Mouse (Mus musculus): ENCODE measurements around the gene Wee2. TPM values are rescaled to one million over a fixed set of nuclear protein-coding genes. Genes with fewer than 3 reads are reported as not detected.
A peak's percentile ranks its signal among the peaks of the same experiment; 100 is the strongest.

Wee2 gene
- total and polyA plus RNA-seq, 3 experiments: not detected

GRCm38 (mm10) chr6:40431356-40431755, 7.5 kb upstream of the Wee2 start:
- Histone ChIP-seq H3K9ac (ENCODE audit: low read depth, low read length) (no peak overlapping the region), H3K4me1 (ENCODE audit: control insufficient read depth, insufficient read depth, low read length) (no peaks in the 10 kb centered on the region), H3K4me3 (no peak overlapping the region), H3K36me3 (ENCODE audit: control insufficient read depth, insufficient read depth, low read length) (no peaks in the 10 kb centered on the region), H3K79me2 (replicated peaks; ENCODE audit: control insufficient read depth, insufficient read depth, low read length) (no peaks in the 10 kb centered on the region; the same call in 1 of the 2 replicates), H3K27me3 (ENCODE audit: control insufficient read depth, insufficient read depth, low read length) (no peaks in the 10 kb centered on the region), H3K27ac (no peak overlapping the region)
- intact Hi-C loops (cut with DNase I): no loop called here
- 73% methylated on average over 4 of the region's 4 CpGs for WGBS
- DNase-seq: no peak
- TF ChIP-seq EP300 (IDR thresholded peaks at IDR 0.05; ENCODE audit: insufficient read depth, low read depth, low read length) (no peak), POLR2A (IDR thresholded peaks at IDR 0.05; ENCODE audit: insufficient read depth, low read depth, low read length) (no peak), CTCF (IDR thresholded peaks at IDR 0.05) (no peak)

DNA sequence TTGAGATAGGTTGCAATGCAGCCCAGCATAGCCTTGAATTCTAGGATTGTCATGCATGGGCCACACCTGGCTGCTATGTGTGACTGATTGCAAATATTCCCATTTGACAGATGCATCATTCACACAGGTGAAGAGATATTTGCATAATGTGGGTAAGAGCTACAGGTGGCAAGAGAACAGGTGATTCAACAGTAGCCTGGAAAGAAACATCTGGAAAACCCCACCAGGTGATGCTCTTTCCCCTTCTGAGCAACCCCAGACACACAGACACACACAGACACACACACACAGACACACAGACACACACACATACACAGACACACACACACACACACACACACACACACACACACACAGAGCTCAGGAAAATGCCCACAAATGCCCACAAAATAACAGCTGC, 7.1 kb upstream of the Wee2 start:
- no peak for DNase-seq
- no peak for TF ChIP-seq EP300 (IDR thresholded peaks at IDR 0.05; ENCODE audit: insufficient read depth, low read depth, low read length)
- TF ChIP-seq CTCF (IDR thresholded peaks at IDR 0.05): no peak
- no peak for TF ChIP-seq POLR2A (IDR thresholded peaks at IDR 0.05; ENCODE audit: insufficient read depth, low read depth, low read length)
- no peaks in the 10 kb centered on the region for H3K27me3 ChIP-seq (ENCODE audit: control insufficient read depth, insufficient read depth, low read length)
- H3K4me3 ChIP-seq: no peak overlapping the region
- H3K36me3 ChIP-seq (ENCODE audit: control insufficient read depth, insufficient read depth, low read length): no peaks in the 10 kb centered on the region
- intact Hi-C loops (cut with DNase I): no loop called here
- H3K27ac ChIP-seq: no peak overlapping the region
- no peak overlapping the region for H3K9ac ChIP-seq (ENCODE audit: low read depth, low read length)
- no peaks in the 10 kb centered on the region for H3K4me1 ChIP-seq (ENCODE audit: control insufficient read depth, insufficient read depth, low read length)
- H3K79me2 ChIP-seq (replicated peaks; ENCODE audit: control insufficient read depth, insufficient read depth, low read length): no peaks in the 10 kb centered on the region; the same call in 1 of the 2 replicates

DNA sequence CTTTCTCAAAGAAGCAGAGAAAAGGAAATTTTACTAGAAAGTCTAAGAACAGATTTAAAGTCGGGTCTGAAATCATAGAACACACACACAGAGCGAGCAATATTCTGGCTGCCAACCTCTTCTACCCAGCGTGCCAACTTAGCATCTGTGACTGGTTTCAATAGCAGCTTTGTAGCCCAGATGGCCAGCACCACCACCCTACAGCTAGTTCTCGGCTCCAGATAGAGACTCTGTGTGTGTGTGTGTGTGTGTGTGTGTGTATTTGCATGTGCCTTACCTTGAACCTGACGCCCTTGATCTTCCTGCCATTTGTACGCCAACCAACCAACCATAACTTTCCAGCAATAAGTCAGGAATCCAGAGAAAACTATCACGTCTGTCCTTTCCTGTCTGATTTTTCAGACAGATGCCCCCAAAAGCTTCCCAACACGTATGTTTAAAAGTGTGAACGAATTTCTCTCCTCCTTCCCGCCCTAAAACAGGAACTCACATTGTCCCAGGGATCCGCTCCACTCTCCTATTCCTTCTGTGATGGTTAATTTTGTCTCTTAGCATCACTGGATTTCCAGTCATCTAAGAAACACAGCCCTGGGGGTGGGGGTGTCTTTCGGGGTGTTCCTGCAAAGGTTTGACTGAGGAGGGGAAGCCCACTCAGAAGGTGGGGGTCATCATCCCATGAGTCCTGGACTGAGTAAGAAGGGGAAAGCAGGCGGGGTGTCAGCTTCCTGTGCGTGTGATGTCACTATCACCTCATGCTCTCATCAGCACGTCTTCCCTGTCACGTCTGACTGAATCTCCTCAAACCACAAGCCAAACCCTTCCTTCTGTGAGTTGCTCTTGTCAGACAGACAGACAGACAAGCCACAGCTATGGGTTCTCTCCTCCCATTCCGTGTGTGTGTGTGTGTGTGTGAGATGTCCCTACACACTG, 6.3 kb upstream of the Wee2 start:
- Histone ChIP-seq H3K27me3 (ENCODE audit: control insufficient read depth, insufficient read depth, low read length) (no peaks in the 10 kb centered on the region), H3K4me1 (ENCODE audit: control insufficient read depth, insufficient read depth, low read length) (no peaks in the 10 kb centered on the region), H3K4me3 (no peak overlapping the region), H3K27ac (no peak overlapping the region), H3K36me3 (ENCODE audit: control insufficient read depth, insufficient read depth, low read length) (no peaks in the 10 kb centered on the region), H3K79me2 (replicated peaks; ENCODE audit: control insufficient read depth, insufficient read depth, low read length) (no peaks in the 10 kb centered on the region; the same call in 1 of the 2 replicates), H3K9ac (ENCODE audit: low read depth, low read length) (no peak overlapping the region)
- TF ChIP-seq EP300 (IDR thresholded peaks at IDR 0.05; ENCODE audit: insufficient read depth, low read depth, low read length) (no peak), CTCF (IDR thresholded peaks at IDR 0.05) (no peak), POLR2A (IDR thresholded peaks at IDR 0.05; ENCODE audit: insufficient read depth, low read depth, low read length) (no peak)
- intact Hi-C loops (cut with DNase I): no loop called here
- DNase-seq: no peak
- 87% methylated on average over 17 of the region's 17 CpGs for WGBS

GRCm38 (mm10) chr6:40434697-40435096, 4.2 kb upstream of the Wee2 start:
- Histone ChIP-seq H3K27me3 (ENCODE audit: control insufficient read depth, insufficient read depth, low read length) (no peaks in the 10 kb centered on the region), H3K9ac (ENCODE audit: low read depth, low read length) (0 out of 2 replicates have a peak overlapping the region, but pooled peaks have one; percentile 90), H3K36me3 (ENCODE audit: control insufficient read depth, insufficient read depth, low read length) (no peaks in the 10 kb centered on the region), H3K79me2 (replicated peaks; ENCODE audit: control insufficient read depth, insufficient read depth, low read length) (no peaks in the 10 kb centered on the region), H3K27ac (no peak overlapping the region), H3K4me1 (ENCODE audit: control insufficient read depth, insufficient read depth, low read length) (no peaks in the 10 kb centered on the region), H3K4me3 (peak overlapping the region; percentile 98)
- TF ChIP-seq CTCF (IDR thresholded peaks at IDR 0.05) (no peak), POLR2A (IDR thresholded peaks at IDR 0.05; ENCODE audit: insufficient read depth, low read depth, low read length) (no peak), EP300 (IDR thresholded peaks at IDR 0.05; ENCODE audit: insufficient read depth, low read depth, low read length) (no peak)
- no peak for DNase-seq
- 29% methylated on average over 7 of the region's 7 CpGs for WGBS
- intact Hi-C loops (cut with DNase I): loop anchor here (2.0 kb wide), 1 partner anchor 36 kb away; the partner anchor contains the start of gene Ssbp1

GRCm38 (mm10) chr6:40435151-40436046, 3.5 kb upstream of the Wee2 start:
- H3K27me3 ChIP-seq (ENCODE audit: control insufficient read depth, insufficient read depth, low read length): no peaks in the 10 kb centered on the region; the same call in 1 of the 2 replicates
- H3K4me1 ChIP-seq (ENCODE audit: control insufficient read depth, insufficient read depth, low read length): no peaks in the 10 kb centered on the region
- WGBS: under 1% methylated on average over 71 of the region's 72 CpGs
- H3K36me3 ChIP-seq (ENCODE audit: control insufficient read depth, insufficient read depth, low read length): no peaks in the 10 kb centered on the region
- peak overlapping the region; percentile 98 for H3K4me3 ChIP-seq
- intact Hi-C loops (cut with DNase I): loop anchor here (2.0 kb wide), 1 partner anchor 35 kb away; the partner anchor contains the start of gene Ssbp1
- peak overlapping the region; percentile 90 for H3K9ac ChIP-seq (ENCODE audit: low read depth, low read length)
- peak; percentile 42 to 52 for DNase-seq
- peak overlapping the region; percentile 57 for H3K27ac ChIP-seq
- no peaks in the 10 kb centered on the region for H3K79me2 ChIP-seq (replicated peaks; ENCODE audit: control insufficient read depth, insufficient read depth, low read length)
- TF ChIP-seq EP300 (IDR thresholded peaks at IDR 0.05; ENCODE audit: insufficient read depth, low read depth, low read length) (no peak), POLR2A (IDR thresholded peaks at IDR 0.05; ENCODE audit: insufficient read depth, low read depth, low read length) (no peak), CTCF (IDR thresholded peaks at IDR 0.05) (no peak; the same call in 1 of the 2 replicates)
